Mouse (Mus musculus): Measurements from ENCODE around the gene Gm815. TPM values are rescaled to one million over a fixed set of nuclear protein-coding genes. Genes with fewer than 3 reads are reported as not detected.

Gene Gm815
- not detected for polyA plus RNA-seq (2014; fragmentation: Illumina TruSeq; extraction: RNeasy Lipid Tissue Mini Kit (QIAGEN cat#74804); ENCODE audit: low read depth, low replicate concordance)

DNA sequence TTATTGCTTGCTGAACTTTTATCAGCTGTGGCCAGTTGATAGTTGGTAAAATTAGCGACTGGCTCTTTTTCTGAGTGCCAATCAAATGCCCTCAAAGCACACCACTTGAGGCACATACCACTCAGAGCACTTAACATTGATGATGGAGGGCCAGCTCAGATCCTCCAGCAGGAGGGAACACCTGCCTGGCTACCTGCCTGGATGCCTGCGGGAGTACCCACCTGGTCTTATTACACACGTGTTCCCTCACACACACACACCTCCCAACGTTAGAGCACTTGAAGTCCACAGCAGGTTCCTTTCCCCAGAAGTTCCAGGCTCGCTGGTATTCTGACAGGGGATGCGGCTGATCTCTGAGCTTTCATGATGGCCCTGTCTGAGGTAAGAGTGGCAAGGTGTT, at the start of gene Gm815:
TSS of gene Gm815 (plus strand) at position 266 of the 400 bp plus-strand sequence.

Data from adipose tissue, adult 10 weeks (tissue).